Mouse (Mus musculus) ovary, adult 18-20 months (tissue): ENCODE measurements around the gene Elf3.
A peak's percentile ranks its signal among the peaks of the same experiment; 100 is the strongest.
"Not testable (repeated sequence)": the region's sequence is repeated elsewhere in the genome, so short reads cannot be mapped to it uniquely, and the experiment has no call there.

Experiments used
- DNase-seq: peaks from one replicate; pipeline ENCODE4 v3.0.0; 2022; ENCODE audit warnings: low spot score, mixed read lengths

Gene Elf3

DNA sequence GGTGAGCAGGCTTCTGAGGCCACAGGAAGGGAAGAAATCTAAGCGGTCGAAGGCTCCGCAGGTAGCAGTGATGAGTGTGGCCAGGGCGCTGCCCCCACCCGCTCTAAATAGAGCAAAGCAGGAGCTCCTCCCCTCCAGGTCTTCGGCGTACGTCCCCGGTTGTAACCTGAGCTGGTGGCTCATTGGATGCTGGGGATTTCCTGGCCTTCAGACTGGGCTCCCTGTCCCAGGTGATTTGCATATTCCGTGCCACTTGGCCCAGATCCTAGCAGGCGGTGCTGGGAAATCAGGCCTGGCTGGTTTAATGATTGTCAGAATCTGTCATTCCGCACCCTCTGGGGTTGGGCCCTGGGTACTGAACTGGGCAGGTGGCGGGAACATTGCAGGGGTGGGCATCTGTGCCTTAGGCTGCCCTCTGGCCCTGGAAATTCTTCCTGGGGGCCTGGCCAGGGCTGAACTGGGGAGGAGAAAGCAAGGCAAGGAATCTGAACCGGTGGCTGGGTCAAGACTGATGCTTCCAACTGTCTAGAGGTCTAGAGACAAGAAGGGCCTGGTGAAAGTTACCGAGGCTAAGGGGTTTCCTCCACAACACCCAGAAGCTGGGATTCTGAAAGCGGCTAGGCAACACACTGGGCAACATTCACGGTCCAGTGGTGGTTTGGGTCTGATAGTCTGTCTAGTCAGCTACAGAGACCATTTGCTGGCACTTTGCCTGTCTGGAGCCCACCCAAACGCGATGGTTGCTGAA is at the start of gene Elf3:
Elf3 (minus strand) TSS at position 189 of the 748 bp plus-strand sequence.
- peak; percentile 65 for DNase-seq

DNA sequence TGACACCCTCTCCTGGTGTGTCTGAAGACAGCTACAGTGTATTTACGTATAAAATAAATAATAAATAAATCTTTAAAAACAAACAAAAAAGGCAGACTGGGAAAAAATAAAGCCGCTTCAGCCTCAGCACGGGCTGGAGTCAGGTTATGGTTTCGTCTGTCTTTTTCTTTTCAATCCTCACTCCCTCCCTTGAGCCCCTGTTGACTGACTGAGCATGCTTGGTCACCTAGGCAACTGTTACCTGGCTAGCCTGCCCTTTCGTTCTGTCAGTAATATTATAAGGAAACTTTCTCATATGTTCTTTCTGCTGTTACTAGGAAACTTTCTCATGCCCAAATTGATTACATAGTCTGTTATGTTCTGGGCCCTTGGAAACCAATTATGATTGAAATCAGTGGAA is 32.5 kb upstream of the Elf3 start:
- DNase-seq = no peak

DNA sequence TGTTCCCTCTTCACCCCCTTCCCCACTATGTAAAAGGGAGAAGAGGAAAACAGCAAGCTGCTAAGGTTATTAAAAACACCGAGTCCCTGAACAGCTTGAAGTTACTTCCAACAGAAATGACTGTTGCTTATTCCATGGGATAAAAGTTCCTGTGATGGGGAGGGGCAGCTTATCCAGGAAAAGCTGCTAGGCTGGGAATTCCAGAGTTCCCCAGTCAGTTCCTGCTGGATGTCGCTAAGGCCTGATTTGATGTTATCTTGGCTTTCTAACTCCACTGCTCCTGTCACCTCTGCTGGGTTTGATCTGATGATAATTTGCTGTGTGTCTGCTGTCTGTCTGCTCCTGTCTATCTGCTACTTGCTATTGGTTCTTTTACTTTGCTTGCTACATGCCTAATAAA is 27.9 kb upstream of the Elf3 start:
- no peak for DNase-seq

DNA sequence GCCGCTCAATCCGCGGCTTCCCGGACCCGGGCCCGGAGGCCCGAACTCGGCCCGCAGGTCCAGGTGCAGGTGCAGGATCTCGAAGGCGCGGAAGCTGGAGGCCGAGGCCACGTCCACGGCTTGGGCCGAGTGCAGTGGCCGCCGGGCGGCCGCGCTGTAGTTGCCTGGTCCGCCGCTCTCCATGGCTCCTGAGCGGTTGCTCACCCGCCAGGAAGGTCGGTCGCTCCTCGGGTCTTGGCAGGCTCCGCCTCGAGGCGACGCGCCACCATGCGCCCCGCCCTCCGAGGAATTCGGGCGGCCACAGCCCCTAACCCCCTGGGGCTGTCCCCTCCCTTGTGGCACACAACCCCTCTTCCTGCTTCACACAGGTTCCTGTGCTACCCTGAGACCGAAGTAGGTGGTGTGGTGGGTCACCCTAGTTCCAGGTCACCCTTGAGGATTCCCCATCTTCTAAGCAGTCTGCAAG is 25.5 kb upstream of the Elf3 start, which contains the start of gene Rnpep:
Rnpep (minus strand) TSS at position 259 of the 466 bp plus-strand sequence.
- peak; percentile 51 for DNase-seq

DNA sequence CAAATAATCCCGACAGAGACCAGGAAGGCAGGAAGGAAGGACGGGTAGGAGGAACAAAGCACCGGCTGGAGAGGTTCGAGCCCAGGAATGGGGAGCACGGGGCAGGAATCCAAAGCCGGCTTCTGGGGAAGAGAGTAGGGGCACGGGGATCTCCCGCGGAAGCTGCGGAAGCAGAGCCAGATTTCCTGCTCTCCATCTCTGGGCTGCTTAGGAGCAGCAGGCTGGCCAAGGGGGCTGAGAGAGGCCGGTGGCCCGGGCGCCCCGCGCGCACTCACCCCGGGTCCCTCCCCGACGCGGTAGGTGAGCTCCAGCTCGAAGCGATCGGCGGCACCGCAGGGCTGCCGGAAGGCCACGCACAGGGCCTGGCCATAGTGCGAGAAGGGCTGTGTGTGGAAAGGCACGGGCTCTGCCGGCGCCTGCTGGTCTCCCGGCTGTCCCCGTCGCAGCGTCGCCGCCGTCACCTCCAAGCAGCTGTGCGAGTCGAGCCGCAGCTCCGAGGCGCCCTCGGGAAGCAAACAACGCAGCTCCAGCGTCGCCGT is 25.0 kb upstream of the Elf3 start:
- DNase-seq = no peak

DNA sequence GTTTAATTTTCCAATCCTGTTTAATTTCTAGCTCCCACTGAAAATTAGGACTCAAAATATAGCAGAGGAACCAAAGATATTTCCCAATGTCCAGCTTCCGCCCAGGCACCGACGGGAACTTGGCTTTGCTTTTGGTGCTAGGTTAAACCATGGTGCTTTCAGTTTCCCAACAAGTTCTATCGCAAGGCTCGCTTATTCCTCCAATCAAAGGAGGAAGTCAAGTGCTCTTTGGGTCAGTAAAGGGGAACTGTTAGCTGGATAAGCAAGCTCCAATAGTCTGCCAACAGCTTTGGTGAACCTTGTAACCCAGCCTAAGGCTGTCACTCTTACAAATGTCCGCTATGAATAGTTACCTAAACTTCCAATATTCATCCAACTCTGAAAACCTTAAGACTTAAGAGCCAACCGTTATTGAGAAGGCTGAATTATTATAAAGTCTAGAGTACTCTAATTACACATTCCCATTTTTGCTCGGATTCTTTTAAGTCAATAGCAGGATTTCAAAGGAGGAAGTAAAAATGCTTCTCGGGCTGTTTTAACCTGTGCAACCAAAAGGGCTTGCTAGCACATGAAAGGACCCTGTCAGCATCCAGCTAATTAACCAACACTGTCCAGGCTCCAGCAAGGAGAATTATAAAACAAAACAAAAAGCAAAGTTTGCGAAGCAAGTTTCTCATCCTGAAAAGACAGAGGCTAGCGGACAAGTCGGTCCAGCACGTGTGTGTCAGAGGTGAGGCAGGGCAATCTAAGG is 24.3 kb upstream of the Elf3 start:
- DNase-seq = no peak

DNA sequence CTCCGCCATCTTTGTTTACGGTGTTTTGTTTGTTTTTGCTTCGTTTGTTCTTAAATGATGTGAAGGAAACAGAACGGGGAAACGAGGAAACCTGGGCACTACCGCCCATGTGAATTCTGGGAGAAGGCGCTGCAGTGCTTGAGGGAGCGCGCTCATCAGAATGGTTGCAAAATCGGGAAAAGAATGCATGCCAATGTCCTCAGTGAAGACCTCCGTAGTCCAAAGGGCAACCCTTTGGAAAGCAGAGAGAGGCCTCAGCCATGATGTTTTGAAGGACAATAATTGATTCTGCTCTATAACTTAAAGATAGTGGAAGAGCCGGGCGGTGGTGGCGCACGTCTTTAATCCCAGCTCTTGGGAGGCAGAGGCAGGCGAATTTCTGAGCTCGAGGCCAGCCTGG is 23.5 kb upstream of the Elf3 start:
- no peak for DNase-seq

DNA sequence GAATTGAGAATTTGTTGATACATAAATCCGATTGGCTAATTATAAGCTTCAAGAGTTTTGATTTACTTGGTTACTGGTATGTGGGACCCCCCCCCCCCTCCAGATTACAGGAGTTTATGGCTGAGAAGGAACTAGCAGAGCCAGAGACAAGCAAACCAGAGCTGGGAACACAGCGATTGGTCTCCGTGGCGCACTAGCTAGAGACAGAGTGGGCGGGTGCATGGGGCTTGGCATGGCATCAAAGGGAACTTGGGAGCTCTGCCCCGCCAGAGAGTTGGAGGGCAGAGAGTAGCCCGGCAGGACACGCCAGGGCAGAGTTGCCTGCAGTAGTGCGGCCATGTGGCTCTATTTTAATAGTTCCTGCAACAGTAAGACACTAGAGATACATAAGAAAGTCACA is 22.3 kb upstream of the Elf3 start:
- peak; percentile 77 for DNase-seq

DNA sequence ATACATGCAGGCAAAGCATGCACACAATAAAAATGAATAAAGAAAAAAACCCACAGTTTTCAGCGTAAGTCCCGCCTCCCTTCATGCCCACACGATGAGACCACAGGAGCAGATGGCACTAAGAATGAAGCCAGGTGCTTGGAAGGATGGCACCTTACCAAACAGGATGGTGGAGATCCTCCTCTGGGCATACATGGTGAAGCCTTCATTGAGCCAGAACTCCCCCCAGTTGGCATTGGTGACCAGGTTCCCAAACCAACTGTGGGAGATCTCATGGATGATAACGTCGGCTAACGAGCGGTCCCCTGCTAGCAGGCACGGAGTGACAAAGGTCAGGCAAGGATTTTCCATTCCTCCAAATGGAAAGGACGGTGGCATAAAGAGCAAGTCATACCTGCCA is 13.0 kb upstream of the Elf3 start:
- DNase-seq = no peak

DNA sequence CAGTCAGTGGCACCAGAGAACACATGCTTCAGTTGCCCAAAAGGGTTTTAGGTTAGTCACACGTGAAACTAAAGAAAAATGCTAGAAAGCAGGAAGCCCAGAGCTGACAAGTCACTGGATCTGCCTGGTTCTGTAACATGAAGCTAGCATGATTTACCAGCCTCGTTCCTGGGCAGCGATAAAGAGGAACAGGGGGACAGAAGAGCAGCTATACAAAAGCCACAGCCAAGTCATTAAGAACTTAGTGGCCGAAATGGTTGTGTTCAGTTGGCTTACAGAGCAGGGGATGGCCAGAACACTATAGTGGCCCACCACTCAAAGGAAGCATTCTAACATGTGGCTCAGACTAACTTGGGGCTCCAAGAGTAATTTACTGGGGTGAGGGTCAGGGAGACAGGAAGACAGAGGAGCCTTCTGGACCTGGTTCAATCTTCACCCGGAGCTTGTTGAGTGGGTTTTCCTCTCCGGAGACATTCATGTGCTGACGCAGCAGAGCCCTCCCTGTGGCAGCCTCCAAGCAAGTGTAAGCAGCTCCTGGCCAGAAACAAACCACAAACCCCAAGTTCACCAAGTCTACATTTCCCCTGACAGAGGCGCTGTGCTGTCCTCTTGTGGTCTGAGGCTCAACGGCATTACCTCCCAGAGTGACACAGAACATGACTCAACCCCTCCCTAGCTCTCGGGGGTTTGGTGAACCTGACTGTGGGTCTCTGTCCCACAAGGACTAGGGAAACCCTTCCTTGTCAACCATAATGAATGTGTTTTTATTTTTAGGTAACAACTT is 9.5 kb upstream of the Elf3 start:
- no peak for DNase-seq

DNA sequence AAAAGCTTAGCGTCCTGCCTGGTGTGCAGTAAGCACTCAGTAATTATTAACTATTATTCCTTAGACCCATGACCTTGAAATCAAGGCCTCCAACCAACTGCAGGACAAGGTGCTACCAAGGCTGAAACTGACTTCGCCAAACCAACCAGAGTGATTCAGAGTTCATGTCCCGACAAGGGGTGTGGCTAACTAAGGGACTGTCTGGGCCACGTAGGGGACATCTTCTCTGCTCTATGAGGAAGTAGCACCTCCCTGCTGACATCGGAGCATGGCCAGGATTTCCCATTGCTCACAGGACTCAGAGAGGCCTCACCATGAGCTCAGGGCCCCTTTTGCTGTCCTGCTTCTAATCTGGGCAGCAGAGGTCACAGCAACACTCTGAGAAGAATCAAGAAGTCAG is 7.5 kb upstream of the Elf3 start:
- no peak for DNase-seq

DNA sequence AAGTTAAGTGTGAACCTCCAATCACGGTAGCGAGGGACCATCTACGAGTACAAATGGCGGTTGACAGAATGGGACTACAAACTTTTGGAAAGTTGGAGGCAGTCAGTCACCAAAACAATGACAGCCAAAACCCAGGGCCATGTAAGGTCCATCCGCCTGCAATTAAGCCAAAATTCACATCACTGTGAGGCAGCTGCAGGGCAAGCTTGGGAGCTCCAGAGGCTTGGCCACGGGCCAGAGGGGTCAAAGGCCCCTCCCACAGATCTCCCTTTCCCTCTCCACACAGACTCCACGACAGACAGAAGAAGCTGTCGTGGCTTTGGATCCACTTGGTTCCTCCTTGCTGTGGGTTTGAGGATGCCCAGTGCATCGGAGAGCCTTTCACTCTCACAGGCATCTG is 4.9 kb upstream of the Elf3 start:
- no peak for DNase-seq

DNA sequence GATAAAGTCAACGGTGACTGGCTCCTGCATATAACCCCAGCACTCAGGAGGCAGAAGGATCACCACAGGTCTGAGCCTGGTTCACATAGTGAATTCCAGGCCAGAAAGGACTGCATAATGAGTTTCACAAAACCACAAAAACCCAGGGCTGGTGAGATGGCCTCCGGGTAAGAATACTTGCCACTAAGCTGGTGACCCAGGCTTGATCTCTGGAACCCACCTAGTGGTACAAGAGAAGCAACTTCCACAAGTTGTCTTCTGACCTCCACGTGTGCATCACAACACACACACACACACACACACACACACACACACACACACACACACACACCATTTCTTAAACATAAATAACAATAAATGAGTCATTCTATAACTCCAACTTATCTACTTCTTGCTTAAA is 4.0 kb upstream of the Elf3 start:
- no peak for DNase-seq

DNA sequence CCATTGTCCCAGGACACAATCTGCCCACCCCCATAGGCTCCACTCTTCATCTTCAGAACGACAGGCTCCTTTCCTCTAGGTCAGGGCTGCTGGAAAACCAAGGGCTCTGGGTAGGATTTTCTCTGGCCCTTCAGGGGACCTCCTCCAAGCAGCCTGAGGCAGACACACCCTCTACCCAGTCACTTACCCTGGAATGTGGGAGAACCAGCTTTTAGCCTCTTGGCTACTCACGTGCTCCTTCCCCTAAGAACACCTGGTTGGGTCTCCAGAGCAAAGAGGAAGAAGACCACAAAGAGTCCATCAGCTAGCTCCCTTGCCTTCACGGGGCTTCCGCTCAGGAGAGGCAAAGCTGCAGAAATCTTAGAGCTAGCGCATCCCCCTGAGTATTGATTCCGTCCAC is 2.6 kb upstream of the Elf3 start:
- no peak for DNase-seq

DNA sequence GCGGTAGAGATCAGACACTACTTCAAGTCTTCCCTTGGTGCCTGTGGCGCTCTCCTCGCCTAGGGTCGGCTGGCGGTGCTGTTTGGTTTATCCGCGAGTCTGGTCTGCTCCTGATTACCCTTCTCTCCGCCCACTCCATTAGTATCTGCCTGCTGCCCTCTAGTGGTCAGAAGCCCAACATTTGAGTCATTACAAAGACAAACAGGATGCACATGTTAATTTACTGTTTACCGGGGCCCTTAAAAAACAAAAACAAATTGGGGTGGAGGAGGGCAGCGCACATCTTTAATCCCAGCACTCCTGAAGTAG is 714 bp upstream of the Elf3 start:
- DNase-seq = peak; percentile 47

DNA sequence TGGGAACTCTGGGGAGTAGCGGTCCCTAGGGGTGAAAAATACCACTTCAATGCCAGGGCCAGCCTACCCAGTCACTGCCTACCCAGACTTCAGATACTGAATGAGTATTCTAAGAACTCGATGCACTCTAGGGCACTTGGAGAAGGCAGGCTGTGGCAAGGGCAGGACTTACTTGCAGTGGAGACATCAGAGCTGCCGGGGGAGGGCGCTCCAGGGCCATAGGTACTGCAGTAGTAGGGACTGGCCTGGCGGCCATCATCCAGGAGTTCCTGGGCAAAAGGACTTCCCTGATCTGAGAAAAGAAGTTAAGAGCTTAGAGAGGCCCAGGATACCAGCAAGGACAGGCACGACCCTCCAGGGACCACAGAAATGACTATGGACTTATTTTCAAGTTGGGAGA is 2.1 kb downstream of the Elf3 start:
- DNase-seq = no peak

DNA sequence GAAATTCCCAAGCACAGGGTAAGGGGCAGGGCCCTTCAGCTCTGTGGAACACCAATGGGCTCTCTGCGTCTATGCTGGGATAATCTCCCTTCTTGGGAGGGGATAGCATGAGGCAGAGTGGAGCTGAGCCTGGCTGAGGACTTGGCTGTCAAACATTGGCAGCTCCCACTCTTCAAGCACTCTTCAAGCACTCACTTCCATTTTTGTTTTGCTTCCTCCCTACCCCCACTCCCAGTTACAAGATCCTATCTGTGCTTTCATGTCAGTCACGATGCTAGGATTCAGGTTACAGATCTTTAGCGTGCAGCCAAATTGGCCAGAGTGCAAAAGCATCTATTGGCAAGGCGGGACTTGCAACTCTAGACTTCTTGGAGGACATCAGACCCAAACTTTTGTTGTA is 5.5 kb downstream of the Elf3 start:
- DNase-seq = no peak

DNA sequence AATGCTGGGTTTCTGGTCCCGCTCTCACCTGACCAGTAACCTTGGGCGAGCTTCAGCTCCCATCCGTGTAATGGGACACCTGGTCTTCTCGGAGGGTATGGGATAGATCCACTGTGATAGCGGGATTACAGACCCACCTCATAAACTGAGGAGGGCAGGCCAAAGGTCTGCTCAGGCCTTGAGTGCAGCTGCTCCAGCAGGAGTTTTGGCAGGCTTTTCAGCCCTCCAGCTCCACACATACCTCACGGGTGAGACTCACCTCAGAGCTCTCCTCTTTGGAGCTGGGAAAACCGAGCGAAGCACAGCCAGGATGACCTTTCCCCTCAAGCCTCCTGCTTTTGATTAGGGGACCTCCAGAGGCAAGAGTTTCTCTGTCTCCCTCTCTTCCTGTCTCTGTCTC is 7.0 kb downstream of the Elf3 start:
- no peak for DNase-seq

DNA sequence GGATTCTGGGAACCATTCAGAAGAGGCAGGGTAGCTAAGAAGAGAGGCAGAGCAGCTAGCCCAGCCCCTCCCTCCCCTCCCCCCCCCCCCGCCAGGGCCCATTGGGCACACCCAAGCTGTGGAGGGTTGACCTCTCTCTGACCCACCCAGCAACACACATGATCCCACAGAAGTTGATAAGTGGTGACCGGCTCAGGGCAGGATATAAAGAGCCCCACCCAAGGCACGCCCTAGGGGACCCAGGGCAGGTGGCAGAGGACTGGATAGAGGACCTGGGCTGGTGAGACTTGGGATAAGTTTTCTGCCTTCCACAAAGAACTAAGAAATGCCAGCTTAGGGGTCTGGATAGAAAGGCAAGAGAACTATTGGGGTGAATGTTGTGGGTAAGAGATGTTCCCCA is 7.7 kb downstream of the Elf3 start:
- DNase-seq = no peak

DNA sequence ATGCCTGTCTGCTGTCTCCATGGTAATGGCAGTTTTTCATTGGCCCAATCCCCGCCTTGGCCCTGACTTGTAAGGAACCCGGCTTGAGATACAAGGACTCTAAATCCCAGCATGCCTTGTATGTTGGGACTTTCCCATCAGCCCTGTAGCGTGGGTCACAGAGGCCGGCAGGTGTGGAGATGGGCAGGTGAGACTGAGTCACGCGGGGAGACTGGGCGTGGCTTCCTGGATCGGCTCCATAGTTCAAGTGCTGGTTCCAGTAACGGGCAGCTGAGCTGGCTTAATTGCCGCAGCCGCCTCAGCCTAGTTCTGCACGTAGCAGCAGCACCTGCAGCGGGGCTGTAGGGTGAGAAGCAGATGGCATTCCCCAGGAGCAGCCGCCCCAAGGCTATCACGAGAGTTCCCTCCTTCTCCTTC is 9.9 kb downstream of the Elf3 start:
- peak; percentile 21 for DNase-seq

DNA sequence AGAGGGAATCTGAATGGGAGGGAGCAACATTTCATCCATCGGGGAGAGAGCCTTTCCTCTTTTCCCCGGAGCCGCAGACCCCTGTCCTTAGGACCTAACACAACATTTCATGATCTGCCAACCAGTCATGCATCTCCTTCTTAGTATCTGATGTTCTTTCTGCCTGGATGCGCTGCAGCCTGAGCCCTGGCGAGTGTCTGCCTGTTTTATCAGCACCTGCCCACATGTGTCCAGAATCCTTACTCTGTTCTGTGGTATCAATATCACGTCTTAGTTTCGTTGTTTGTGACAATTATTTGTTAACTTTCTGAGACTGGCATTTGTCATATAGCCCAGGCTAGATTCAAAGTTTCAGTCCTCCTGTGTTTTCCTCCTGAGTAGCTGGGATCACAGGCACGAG is 14.4 kb downstream of the Elf3 start:
- no peak for DNase-seq

DNA sequence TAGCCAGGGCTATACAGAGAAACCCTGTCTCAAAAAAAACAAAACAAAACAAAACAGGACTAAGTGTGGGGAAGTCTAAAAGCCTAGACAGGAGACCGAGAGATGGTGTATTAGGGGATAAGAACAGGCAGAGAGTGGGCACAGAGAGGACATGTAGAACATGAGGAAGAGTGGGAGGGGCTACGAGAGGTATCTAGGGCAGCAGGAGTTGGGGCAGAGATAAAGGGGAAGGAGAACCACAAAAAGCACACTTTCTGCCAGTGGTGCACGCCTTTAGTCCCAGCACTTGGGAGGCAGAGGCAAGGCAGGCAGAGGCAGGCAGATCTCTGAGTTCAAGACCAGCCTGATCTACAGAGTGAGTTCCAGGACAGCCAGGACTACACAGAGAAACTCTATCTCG is 18.2 kb downstream of the Elf3 start:
- not testable (repeated sequence) for DNase-seq
